Mouse (Mus musculus): Measurements from ENCODE around the gene Gm14399.
"Not testable (repeated sequence)": the region's sequence is repeated elsewhere in the genome, so short reads cannot be mapped to it uniquely, and the experiment has no call there.

DNA sequence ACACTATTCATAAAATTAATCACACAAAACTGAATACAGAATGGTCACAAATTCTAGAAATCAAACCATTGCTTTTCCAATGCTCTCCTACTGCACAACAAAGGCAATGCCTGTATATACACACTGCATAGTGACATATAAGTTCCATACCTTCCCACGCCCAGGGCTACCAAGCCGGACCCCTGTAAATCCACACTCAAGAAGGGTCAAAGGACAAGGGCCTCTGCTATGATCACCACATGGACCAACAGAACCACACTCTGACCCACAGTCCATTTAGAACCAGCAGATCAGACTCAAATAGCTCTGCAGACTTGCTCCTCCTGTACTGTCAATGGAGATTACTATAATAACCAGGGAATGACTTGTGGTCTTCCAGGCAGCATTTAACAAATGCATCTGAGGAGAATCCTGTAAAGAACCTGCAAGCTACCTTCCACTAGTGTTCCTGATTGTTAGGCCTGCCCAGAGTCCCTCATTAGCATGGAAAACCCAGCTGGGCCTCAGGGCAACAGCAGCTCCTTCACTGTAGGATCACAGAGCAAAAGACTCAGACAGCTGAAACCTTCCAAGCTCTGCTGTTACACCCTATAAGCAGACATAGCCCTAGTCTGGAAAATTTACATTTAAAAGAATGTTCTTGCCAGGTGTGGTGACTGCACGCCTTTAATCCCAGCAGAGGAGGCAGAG is 31.2 kb upstream of the Gm14399 start:
- not testable (repeated sequence) for TF ChIP-seq CTCF (conservative IDR thresholded peaks at IDR 0.05 in 1 of 2, IDR thresholded peaks at IDR 0.05 in 1 of 2; ENCODE audit: low read depth in 2 of 2, low read length in 2 of 2); RCOR1 (conservative IDR thresholded peaks at IDR 0.05; ENCODE audit: low read depth, low read length); CHD2 (IDR thresholded peaks at IDR 0.05; ENCODE audit: low read length); MEF2A (IDR thresholded peaks at IDR 0.05; ENCODE audit: borderline replicate concordance, low read depth, low read length); RAD21 (IDR thresholded peaks at IDR 0.05; ENCODE audit: low read depth, low read length); POLR2A (IDR thresholded peaks at IDR 0.05; ENCODE audit: low read depth, low read length); POLR2AphosphoS2 (IDR thresholded peaks at IDR 0.05; ENCODE audit: low read depth, low read length); EP300 (IDR thresholded peaks at IDR 0.05; ENCODE audit: low read length); SMC3 (IDR thresholded peaks at IDR 0.05; ENCODE audit: low read depth, low read length); GABPA (IDR thresholded peaks at IDR 0.05; ENCODE audit: insufficient replicate concordance, low read depth, low read length); E2F4 (IDR thresholded peaks at IDR 0.05; ENCODE audit: insufficient replicate concordance, low read depth, low read length)

All from CH12.LX (cell line).